Mouse (Mus musculus) kidney, adult 9 months (tissue): Measurements from ENCODE around the gene Ankrd39.
A peak's percentile ranks its signal among the peaks of the same experiment; 100 is the strongest.
"Not testable (repeated sequence)": the region's sequence is repeated elsewhere in the genome, so short reads cannot be mapped to it uniquely, and the experiment has no call there.

ENCODE experiments used
- DNase-seq: peaks from one replicate; pipeline ENCODE4 v3.0.0; 2022

The Ankrd39 gene

DNA sequence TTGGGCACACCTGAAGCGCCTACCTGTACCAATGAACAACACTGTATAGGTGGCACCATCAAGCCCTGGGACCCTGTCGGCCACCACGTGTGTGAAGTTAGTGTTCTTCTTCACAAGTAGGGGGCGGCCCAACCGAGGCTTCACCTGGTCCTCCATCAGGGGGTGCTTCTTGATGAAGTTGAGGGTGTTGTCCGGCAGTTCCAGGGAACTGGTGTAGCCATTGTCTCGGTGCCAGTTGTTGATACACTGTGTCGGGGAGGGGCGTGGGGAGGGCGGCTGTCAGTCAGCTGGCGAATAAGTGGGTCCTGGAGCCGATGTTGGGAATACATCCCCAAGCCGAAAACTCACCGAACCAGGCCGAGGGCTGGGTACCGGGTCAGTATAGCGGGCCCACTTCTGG is 4.7 kb upstream of the Ankrd39 start:
- no peak for DNase-seq

DNA sequence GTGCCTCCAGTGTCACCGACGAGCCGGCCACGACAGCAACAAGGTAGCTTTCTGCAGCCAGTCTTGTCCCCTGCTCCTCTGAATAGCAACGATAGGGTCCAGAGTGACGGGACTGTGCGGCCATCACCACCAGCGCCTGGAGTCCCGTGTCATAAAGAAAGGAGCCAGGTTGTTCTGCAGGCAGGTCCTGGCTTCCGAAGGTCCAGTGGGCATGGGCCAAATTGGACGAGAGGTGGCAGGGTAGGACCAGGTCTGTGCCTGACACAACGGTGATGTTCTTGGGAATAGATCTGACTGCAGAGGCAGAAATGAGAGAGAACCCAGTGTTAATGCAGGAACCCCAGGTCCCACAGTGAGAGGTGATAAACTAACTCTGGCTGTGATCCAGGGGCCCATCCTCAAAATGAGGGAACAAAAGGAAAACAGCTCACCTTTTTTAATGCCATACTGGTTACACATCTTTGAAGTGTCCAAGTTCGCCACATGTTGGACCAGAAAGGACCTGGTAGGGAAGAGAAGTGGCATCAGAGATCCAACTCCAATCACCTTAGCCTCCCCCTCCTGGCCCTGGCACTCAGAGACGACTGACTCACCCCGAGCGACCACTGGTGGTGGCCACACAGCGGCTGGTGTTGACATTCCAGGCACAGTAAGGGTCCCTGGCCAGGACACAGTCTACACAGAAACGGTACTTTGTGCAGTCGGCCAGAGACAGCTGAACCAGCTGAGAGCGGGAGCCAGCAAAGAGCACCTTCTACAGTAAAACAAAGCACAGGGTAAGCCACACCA is 3.0 kb upstream of the Ankrd39 start:
- DNase-seq = no peak

DNA sequence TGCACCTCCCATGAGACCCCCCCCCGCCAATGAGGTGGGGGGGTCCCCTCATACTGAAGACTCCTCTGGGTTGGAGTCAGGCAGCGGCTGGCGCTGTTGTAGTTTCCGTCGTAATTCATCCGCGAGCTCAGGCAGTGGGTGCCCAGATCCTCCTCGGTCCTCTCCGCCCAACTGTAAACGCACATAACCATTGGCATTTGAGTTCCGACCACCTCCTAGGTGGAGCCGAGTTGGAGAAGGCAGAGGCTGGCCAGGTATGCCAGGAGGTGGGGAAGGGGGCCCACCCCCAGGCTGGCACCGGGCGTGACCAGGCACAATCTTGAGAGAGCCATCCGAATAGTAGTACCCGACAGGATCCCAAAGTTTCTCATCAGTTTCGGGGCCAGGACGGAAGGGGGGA is 2.2 kb upstream of the Ankrd39 start:
- DNase-seq = no peak

DNA sequence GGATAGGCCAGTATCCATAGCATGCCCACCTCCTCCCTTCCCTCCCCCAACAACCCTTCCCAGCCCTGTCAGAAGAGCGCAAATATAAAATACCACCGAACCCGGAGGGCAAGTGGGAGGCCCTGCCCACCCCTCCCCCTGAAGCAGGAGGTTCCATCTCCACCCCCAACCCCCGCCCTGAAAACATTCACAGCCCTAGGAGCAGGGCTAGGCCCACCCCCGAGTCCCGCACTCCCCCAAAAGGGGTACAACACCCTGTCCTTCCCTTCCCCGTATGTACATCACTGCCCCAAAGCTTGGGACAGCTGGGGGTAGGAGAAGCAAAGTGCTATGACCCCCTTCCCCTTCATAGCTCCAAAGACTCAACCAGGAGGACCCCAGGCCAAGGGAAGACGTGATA is 1.5 kb upstream of the Ankrd39 start:
- no peak for DNase-seq

DNA sequence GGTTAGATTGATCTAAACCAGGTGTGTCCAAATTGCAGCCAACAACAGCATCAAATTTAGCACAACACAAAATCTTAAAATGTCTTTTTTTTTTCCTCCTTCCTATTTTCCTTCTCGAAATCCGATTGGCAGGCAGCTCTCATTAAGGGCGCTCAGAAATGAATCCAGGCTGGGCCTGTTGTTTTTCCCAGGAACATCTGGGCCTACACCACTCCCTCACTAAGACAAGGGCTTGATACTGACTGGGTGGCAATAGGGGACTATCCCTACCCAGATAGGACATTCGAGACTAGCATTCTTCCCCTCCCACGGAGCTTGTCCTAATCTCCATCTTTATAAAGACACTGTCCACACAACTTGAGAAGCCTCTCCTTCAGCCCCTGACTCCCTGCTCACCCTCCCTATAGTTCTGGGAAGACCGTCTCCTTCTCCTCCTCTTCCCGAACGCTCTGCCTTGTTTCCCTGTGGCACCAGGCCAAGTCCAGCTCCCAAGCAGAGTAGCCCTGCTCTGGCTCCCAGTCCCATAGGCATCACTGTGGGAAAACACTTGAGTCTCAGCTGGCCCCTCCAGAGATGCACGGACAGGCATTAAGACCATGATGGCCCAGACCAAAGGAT is 845 bp upstream of the Ankrd39 start:
- DNase-seq = no peak

DNA sequence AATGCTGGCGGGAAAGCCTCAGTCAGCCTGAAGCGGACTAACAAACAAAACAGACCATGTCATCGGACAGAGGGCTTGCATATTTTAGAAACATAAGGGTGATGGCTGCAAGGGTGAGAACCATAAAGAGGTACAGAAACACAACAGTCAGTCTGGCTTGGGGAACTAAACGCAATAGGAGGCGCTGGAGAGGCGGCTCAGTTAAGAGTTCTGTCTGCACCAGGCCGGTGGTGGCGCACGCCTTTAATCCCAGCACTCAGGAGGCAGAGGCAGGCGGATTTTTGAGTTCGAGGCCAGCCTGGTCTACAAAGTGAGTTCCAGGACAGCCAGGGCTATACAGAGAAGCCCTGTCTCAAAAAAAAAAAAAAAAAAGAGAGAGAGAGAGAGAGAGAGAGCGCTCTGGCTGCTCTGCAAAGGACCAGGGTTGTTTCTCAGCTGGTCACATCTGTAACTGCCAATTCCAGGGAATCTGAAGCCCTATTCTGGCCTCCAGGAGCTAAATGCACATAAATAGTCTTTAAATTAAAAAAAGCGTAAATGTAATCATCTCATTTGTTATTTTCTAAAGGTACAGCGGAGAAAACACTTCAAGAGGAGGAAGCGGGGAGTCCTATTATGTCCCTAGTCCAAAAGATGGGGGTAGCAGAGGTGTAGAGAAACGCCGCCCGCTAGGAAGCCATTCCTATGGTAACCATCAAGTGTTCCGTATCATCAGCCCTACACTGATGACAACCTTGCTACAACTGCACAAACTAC is 1.2 kb downstream of the Ankrd39 start:
- DNase-seq = no peak

DNA sequence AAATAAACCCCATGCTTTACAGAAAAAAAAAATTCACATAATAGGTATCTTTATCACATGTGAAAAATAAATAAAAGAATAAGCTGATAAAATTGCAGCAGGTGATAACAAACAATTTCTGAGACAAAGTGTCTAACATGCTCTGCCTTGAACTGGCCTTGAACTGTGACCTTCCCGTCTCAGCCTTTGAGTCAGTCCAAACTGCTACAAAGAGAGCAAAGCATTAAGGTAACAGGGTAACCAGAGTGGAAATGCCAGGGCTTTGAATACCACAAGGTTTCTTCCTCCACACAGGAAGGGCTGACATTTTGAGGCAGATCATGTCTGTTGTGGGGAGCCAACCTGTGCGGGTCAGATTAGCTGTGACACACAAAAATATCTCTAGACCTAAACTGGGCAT is 1.9 kb downstream of the Ankrd39 start:
- DNase-seq = no peak

DNA sequence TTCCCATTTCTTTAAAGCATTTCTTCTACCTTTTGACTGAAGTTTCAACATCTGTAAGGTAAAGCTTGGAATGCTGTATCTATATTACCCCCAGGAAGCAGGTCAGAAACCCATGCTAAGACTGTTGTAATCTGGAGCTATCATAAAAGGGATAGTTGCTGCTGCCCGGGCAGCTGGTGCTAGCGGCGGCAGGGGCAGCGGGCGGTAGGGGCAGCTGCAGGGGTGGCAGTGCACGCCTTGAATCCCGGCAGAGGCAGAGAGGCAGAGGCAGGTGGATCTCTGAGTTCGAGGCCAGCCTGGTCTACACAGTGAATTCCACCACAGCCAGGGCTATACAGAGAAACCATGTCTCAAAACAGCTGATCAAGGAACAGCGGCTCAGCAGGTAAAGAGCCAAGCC is 4.3 kb downstream of the Ankrd39 start:
- no peak for DNase-seq

DNA sequence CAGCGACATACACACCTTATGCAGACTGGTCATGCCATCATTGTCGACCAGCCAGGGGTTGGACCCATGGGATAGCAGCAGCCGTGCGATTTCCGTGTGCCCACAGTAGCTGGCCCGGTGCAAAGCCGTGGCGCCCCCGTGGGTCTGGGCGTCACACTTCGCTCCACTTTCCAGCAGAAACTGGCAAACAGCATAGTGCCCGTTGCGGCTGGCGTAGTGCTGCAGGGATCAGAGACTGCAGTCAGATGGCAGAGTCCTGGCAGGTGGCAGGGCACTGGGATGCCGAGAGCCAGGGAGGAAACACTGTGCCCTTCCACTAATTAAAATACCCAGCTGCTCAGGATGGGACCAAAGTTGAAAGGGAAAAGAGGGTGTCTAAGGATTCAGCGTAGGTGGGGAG is 5.4 kb downstream of the Ankrd39 start:
- no peak for DNase-seq

DNA sequence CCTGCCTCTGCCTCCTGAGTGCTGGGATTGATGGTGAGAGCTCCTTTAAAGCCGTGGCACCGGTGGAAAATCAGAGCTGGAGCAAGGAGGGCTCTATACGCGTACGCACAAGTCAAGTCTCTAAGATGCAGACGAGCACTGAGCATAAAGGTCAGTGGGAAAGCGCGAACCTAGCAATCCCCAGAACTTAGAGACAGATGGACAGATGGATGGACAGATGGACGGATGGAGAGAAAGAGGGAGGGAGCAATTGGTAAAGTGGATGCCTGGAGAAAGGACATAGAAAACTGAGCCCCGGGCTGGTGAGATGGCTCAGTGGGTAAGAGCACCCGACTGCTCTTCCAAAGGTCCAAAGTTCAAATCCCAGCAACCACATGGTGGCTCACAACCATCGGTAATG is 6.4 kb downstream of the Ankrd39 start:
- no peak for DNase-seq

DNA sequence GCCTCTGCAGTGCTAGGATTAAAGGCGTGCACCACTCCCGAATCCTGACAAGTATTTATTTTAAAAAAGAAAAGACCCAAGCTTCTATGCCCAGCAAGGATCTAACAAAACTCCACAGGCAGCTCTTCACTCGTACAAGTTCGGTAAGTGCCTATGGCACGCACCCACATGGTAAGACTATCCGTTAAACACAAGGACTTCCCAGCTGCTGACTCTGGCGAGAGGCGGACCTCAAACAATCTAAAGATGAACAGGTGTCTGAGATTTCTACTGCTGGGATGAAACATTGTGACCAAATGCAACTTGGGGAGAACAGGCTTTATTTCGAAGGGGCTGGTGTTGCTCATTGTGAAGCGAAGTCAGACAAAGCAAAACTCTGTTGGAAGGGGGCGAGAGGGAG is 7.1 kb downstream of the Ankrd39 start:
- DNase-seq = no peak

DNA sequence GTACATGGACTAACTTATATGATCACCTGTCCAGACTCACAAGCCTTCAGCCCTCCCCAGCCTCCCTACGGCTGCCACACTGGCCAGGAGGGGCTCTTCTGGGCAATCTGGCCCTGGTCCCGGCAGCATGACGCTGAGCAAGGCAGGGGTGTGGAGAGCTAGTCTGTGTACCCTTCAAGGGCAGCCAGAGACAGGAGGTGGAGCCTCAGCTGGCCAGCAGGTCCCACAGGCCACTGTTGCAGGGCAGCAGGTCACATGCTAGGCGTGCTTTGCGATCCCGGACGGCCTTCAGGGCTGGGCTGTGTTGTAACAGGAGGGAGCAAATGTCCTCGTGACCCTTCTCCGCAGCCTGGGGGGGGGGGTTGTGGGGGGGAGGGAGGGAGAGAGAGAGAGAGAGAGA is 8.1 kb downstream of the Ankrd39 start, which contains the start of gene Gm42417:
Gene Gm42417 (minus strand): TSS at position 244 of the 400 bp plus-strand sequence.
- DNase-seq = peak; percentile 94

DNA sequence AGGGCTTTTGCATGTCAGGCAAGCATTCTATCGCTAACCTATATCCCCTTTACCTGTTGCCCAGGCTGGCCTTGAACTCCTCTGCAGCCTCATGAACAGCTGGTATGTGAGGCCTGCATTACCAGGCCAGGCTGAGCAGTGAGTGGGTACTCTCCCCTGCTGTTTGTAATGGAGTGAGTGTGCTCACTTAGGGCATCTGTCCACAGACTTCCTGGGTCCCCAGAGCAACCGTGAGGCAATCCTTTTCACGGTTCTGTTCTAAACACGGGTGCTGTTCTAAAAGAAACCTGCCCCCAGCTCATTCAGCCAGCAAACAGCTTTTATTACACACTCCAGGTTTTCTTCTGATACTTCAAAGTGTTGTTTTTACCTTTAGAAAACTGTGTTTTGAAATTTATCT is 8.5 kb downstream of the Ankrd39 start:
- no peak for DNase-seq

DNA sequence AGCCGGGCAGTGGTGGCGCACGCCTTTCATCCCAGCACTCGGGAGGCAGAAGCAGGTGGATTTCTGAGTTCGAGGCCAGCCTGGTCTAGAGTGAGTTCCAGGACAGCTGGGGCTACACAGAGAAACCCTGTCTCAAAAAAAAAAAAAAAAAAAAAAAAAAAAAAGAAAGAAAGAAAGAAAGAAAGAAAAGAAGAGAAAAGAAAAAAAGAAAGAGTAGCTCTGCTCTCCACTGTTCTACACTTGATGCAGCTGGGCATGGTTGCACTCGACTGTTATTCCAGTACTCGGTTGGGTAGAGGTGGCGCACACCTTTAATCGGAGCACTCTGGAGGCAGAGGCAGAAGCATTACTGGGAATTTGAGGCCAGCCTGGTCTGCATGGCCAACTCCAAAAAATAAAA is 10.5 kb downstream of the Ankrd39 start, which contains the start of gene Ankrd23:
Gene Ankrd23 (minus strand): TSS at position 101 of the 400 bp plus-strand sequence.
- DNase-seq = not testable (repeated sequence)

DNA sequence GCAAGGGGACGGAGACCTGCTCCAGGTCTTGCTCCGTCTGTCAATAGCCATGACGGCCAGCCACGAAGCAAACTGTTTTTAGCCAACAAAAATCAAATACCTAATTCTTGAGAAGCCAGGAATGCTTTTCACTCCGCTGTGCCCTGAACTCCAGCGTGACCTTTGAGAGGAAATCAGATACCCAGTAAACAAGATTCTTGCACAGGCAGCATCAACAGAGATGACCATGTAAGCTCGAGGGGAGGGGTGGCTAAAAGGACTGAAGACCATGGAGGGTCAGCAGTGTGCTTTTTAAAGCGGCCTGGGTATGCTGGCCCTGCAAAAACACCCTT is 10.9 kb downstream of the Ankrd39 start:
- no peak for DNase-seq

DNA sequence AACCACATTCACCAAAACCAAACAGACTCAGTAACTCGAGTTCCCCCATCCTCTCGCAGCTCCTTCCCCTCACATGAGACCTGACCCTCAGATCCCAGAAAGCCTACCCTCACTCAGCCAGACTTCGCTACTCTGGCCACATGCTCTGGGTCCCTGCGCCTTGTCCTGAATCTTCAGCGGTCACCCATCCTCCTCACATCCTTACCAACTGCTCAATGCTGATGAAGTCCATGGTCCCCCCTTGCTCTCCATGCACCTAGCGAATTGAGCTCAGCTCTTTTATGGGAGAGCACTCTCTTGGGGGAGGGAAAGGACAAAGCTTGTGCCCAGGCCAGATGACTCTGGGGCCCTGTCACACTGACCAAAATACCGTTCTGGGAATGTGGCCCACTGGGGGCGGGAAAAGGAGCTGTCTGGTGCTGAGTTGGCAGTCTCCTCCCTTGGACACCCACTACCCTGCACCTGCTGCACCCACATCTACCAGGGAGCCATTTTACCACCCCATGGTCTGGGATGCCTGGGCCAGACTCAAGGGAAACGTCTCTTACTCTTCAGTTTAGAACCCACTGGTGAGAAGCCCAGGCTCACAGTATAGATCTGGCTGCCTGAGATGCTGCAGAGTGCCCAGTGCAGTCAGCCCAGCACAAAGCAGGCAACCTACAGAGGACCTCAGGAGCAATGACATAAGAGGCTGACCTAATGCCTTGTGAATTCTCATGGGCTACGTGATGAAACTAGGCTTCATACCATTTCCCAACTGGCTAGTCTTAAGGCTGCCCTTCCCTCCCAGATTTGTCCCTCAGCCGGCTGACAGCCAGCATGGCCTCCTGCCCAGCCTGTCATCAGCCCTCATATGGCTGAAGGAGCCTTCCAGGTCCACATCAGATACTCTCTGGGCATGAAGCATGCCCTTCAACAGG is 11.5 kb downstream of the Ankrd39 start:
- DNase-seq = no peak

DNA sequence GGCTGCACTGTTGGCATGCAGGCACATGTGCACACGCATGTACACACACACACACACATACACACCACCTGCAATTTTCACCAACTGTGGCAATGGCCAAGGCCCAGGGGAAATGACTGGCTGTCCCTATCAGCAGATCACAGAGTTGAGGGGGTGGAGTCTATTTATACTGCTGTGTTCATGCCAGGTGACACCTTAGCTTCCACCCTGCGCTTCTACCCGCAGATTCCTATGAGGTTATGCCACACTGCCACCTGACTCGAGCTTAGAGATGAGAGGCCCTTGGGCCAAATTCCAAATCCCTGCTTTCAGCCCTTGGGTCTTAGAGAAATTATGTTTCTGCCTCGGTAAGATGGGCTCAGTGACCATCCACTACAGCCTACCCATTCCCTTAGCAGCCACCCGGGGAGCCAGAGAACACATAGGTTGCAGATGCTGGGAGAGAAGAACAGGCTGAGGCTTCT is 12.6 kb downstream of the Ankrd39 start:
- DNase-seq = no peak

DNA sequence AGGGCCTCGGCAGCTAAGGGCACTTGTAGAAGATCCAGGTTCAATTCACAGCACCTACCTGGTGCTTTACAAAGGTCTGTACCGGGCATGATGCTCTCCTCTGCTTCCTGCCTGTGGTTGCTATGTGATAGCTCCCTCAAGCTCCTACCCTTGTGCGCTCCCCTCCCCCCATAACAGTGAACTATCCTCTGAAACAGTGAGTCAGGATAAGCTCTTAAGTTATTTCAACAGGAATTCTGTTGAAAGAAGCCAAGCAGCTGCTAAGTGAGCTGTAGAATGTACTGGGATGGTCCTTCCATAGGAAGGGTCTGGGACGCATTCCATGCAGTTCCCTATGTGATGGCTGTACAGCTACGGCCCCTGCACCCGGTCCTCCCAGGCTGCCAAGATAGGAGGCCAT is 13.7 kb downstream of the Ankrd39 start:
- DNase-seq = no peak

DNA sequence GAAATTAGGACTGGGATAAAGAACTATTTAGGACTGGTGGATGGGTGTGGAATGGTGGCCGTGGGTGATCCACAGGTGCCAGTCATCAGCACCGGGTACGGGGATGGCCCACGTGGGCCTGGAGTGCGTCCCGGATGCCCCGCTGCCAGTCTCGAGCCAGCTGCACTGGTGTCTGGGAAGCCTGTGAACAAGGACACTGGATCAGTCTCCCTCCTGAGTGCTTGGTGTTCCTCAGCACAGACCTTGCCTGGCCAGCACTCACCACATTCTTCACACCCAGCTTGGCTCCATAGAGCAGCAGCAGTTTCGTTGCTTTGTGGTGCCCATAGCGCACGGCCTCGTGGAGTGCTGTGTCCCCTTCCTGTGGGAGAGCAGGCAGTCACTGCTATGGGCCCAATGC is 15.8 kb downstream of the Ankrd39 start:
- no peak for DNase-seq

DNA sequence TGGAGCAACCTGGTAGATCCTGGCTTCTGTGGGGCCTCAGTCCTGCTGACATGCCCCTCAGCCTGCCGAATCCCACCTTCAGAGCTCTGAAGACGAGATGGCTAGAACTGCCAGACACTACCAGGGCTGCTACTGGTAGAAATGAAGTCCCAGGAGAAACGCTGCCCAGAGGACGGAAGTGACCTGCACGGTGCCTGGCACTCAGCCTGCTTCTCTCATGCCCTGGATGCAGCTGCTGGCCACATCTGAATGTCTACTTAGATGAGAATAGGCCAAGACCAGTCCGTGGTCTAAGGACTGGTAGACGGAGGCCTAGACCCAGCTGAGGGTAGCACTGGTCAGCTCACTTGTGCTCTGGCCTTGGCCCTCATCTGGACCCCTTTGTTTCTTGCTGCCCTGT is 16.3 kb downstream of the Ankrd39 start:
- no peak for DNase-seq

DNA sequence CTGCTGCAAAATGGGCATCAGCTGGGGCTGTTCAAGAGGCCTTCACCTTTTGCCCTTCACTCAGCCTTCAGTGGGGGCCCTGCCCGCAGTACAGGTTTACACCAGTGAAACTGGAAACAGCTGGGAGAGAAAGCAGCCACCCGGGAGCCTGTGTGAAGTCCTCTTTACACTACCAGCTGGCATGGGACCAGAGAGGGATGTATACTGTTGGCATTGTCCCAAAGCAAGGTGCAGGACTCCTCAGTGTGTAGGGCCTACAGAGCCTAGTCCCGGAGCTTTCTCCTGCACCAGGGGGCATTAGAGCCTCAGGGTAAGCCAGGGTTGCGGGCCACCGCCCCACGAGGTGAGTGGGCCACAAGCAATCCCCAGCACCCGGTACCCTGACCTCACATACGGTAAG is 16.8 kb downstream of the Ankrd39 start:
- DNase-seq = no peak

DNA sequence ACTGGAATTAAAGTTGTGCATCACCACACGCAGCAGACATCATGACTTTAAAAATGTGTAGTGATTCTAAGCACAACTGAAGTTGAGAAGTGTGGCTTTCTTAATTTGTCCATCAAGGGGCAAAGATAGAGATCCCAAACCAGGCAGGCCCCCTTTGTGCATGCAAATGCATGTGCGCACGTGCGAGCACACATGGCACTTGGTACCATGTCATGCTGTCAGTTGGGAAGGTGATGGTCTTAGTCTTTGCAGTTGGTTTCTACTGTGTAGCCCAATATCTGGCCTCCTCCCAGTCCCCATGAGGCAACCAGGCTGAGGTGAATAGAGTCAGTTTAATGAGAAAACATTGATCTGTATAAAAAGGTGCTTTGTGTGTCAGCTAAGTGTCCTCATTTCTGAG is 17.4 kb downstream of the Ankrd39 start:
- DNase-seq = no peak

DNA sequence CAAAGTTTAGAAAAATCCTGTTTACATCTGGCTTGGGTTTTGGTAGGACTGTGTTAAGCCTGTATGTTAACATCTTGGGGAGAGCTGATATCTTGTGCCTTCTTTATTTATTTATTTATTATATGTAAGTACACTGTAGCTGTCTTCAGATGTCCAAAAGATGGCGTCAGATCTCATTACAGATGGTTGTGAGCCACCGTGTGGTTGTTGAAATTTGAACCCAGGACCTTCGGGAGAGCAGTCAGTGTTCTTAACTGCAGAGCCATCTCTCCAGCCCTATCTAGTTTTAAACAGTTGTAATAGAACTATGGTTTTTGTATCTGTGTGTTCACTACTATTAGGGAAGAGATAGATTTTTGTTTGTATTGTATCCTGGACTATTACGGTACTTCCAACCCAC is 18.0 kb downstream of the Ankrd39 start:
- DNase-seq = no peak
